Mouse (Mus musculus): ENCODE measurements around the gene Olfr781. TPM values are rescaled to one million over a fixed set of nuclear protein-coding genes. Genes with fewer than 3 reads are reported as not detected.
"Not testable (repeated sequence)": the region's sequence is repeated elsewhere in the genome, so short reads cannot be mapped to it uniquely, and the experiment has no call there.

Olfr781 gene
- not detected for total RNA-seq (2021)
- long read RNA-seq, experiment 1: 0 reads
- long read RNA-seq, experiment 2: 0 reads

DNA sequence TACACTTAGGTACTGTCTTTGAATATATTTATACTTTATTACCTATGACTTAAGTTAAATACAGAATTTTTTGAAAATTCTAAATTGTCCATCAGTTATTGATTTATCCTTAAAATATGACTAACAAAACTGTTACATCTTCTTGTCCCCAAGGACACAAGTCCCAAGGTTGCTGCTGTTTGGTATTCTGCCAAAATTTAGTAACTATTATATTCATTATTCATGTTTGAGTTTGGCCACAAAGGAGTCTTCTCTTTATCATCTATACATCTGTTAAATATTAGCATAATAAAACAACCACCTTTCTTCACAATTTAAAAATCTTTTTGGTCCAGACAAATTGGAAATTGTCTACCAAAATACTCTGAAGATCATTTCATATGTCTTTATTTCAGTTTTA is at the start of gene Olfr781:
Olfr781 (plus strand) TSS at position 301 of the 400 bp plus-strand sequence.
- DNase-seq (ENCODE audit: low spot score in 2 of 2): no peak

DNA sequence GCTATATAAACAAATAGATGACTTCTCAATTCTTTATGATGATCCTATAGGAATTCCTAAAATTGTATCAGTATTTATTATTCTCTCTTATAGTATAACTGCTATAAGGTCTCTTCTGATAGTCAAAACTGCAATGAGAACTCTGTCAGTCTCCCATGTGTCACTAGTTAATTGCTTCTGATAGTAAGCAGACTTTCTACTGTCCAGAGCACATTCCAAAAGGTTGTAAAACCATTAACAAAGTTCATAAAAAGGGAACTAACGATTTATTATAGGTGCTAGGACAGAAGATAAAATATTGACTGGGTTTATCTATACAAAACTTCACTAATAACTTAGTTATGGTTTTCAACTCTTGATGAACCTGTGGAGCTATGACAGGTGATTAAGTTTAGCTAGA is 15.7 kb upstream of the Olfr781 start:
- not testable (repeated sequence) for DNase-seq (ENCODE audit: low spot score in 2 of 2)

DNA sequence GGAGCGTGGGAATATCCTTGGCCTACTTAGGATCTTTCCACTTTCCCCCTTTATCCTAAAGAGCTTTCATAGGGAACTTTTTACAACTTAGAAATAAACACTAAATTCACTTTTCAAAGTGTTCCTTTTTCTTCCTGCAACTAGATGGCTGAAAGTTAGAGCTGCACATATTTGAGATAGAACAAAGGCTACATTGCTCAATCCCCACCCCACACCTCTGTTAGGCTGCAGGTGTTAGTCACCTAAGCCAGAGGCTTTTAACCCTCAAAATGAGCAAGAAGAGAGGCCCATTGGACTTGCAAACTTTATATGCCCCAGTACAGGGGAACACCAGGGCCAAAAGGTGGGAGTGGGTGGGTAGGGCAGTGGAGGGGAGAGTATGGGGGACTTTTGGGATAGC is 15.1 kb upstream of the Olfr781 start:
- not testable (repeated sequence) for DNase-seq (ENCODE audit: low spot score in 2 of 2)

DNA sequence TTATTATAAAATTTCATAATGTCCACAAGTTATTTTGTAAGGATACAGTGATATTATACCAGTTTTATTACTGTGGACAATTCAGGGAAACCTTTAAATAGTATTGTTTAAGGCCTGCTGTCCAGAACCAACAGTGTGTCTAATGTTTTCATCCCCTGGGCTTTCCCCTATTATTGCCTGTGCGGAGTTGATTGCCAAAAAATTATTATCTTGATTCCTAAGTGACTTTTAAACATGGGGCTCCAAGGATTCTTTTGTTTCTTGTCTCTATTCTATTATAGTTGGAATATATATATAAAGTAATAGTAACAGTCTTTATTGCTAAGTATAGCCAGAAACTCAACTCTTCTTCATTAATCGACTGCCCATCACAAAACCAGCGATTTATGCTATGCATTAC is 10.8 kb upstream of the Olfr781 start, which contains the start of gene Olfr780:
Olfr780 (plus strand) TSS at position 301 of the 400 bp plus-strand sequence.
- no peak for DNase-seq (ENCODE audit: low spot score in 2 of 2)

DNA sequence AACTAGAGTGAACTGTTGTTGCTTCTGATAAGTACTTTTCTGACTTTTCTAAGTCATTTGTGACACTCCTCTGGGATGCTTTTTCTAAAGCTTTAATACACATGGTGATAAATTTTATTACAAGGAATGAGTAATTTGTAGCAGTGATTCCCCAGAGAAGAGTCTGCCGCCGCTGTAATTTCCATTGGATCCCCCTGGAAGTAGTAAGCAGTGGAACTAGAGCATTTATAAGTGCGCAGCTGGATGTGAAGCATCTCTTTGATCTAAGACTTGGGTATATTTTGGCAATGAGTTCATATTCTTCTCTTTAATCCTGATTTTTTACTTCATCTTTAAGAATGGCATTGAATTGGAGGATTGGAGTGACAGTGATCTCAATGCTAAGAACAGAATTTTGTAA is 19.9 kb downstream of the Olfr781 start, which contains the start of gene Olfr782:
Olfr782 (plus strand) TSS at position 301 of the 400 bp plus-strand sequence.
- no peak for DNase-seq (ENCODE audit: low spot score in 2 of 2)

DNA sequence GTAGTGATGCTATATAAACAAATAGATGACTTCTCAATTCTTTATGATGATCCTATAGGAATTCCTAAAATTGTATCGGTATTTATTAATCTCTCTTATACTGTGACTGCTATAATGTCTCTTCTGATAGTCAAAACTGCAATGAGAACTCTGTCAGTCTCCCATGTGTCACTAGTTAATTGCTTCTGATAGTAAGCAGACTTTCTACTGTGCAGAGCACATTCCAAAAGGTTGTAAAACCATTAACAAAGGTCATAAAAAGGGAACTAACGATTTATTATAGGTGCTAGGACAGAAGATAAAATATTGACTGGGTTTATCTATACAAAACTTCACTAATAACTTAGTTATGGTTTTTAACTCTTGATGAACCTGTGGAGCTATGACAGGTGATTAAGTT is 23.8 kb downstream of the Olfr781 start:
- not testable (repeated sequence) for DNase-seq (ENCODE audit: low spot score in 2 of 2)

DNA sequence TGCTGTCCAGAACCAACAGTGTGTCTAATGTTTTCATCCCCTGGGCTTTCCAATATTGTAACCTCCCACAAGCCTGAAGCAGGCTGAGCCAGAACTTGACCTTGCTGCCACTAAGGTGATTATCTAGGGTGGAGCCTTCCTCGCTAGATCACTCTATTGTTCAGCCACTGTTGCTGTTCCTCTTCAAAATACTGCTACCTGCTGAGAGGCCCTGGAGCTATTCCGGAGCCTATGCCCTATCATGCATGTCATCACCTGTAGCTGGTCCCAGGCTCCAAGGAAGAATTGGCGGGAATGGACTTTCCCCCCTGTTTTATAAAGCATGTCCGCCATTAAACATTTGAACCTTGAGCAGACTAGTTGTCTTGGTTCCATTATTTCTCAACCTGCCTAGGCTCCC is 27.8 kb downstream of the Olfr781 start:
- not testable (repeated sequence) for DNase-seq (ENCODE audit: low spot score in 2 of 2)

DNA sequence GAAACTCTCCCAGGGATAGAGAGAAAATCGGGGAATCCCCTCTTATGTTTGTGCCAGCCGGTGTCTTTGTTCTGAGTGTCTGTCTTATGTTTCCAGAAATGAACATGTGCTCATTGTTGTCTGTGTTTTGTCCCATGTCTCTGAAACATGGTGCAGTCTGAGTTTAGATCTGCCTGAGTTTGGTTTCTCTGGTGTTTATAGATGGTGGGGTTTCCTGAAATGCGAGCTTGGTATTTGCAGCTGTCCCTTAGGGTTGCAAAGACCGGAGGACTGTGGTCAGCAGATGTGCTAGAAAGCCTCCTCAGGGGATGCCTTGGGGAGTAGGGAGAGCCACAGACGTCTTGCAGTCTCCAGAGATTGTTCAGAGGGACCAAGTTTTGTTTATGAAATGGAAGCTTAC is 28.7 kb downstream of the Olfr781 start:
- no peak for DNase-seq (ENCODE audit: low spot score in 2 of 2)

DNA sequence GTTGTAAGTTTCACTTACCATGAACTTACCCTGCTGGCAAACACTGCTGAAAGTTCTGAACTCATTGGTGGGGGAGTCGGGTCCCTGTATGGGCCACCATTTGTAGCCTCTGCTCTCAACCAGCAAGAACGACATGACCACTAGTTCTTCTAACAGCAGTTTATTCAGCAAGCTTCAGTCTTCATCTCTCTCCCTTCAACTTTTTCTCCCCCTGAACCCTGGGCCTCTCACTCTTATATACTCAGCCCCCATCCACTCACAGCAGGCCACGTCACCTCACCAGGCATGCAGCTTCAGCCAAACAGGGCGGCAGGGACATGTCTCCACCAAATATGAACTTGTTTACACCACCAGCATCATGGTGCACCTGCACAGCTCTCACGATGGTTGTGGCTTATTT is 45.4 kb downstream of the Olfr781 start:
- DNase-seq (ENCODE audit: low spot score in 2 of 2): not testable (repeated sequence)

Other genes starting within 250 kb of the Olfr781 start
- gene Olfr767, start 245.9 kb upstream of the Olfr781 start, total RNA-seq (2021): not detected
- gene Olfr768, start 229.5 kb upstream of the Olfr781 start, total RNA-seq (2021): not detected
- not detected for gene Olfr769, start 211.0 kb upstream of the Olfr781 start, total RNA-seq (2021)
- gene Olfr770, start 189.9 kb upstream of the Olfr781 start, total RNA-seq (2021): not detected
- not detected for gene Olfr771, start 164.1 kb upstream of the Olfr781 start, total RNA-seq (2021)
- gene Olfr772, start 150.9 kb upstream of the Olfr781 start, total RNA-seq (2021): not detected
- not detected for gene Olfr773, start 141.4 kb upstream of the Olfr781 start, total RNA-seq (2021)
- not detected for gene Olfr774, start 92.7 kb upstream of the Olfr781 start, total RNA-seq (2021)
- gene Olfr775, start 80.4 kb upstream of the Olfr781 start, total RNA-seq (2021): not detected
- gene Olfr776, start 69.7 kb upstream of the Olfr781 start, total RNA-seq (2021): not detected
- gene Olfr777, start 57.4 kb upstream of the Olfr781 start, total RNA-seq (2021): not detected
- gene Olfr780, start 10.7 kb upstream of the Olfr781 start, total RNA-seq (2021): not detected
- not detected for gene Olfr782, start 20.0 kb downstream of the Olfr781 start, total RNA-seq (2021)
- gene Olfr784, start 55.2 kb downstream of the Olfr781 start, total RNA-seq (2021): not detected
- gene Olfr785, start 76.6 kb downstream of the Olfr781 start, total RNA-seq (2021): not detected
- not detected for gene Olfr786, start 98.5 kb downstream of the Olfr781 start, total RNA-seq (2021)
- gene Olfr787, start 133.0 kb downstream of the Olfr781 start, total RNA-seq (2021): not detected
- not detected for gene Olfr788, start 142.1 kb downstream of the Olfr781 start, total RNA-seq (2021)
- not detected for gene Olfr789, start 155.9 kb downstream of the Olfr781 start, total RNA-seq (2021)
- gene Olfr790, start 169.6 kb downstream of the Olfr781 start, total RNA-seq (2021): not detected
- gene Olfr791, start 192.9 kb downstream of the Olfr781 start, total RNA-seq (2021): not detected
- not detected for gene Olfr792, start 210.3 kb downstream of the Olfr781 start, total RNA-seq (2021)
- not detected for gene Olfr794, start 238.8 kb downstream of the Olfr781 start, total RNA-seq (2021)